Mouse (Mus musculus): ENCODE measurements around the gene Phkg1.
"Not testable (repeated sequence)": the region's sequence is repeated elsewhere in the genome, so short reads cannot be mapped to it uniquely, and the experiment has no call there.

Phkg1 gene

GRCm38 (mm10) chr5:129898449-129898848 is at the start of gene Phkg1:
Gene Phkg1, minus strand, starts transcription at chr5:129898549.
- no peak for ATAC-seq (ENCODE audit: insufficient number of reproducible peaks, low FRiP score, low TSS enrichment)

- no peak for ATAC-seq (ENCODE audit: insufficient number of reproducible peaks, low FRiP score, low TSS enrichment)
Observed at GRCm38 (mm10) chr5:129947528-129948033, 49.2 kb upstream of the Phkg1 start.

- no peak for ATAC-seq (ENCODE audit: insufficient number of reproducible peaks, low FRiP score, low TSS enrichment)
Observed at GRCm38 (mm10) chr5:129943402-129943801, 45.1 kb upstream of the Phkg1 start.

GRCm38 (mm10) chr5:129942073-129942939 is 44.0 kb upstream of the Phkg1 start:
- ATAC-seq (ENCODE audit: insufficient number of reproducible peaks, low FRiP score, low TSS enrichment): peak; percentile 46; the same call in 1 of the 2 replicates

GRCm38 (mm10) chr5:129941495-129942045 is 43.2 kb upstream of the Phkg1 start, which contains the start of gene Vkorc1l1:
Gene Vkorc1l1, plus strand, starts transcription at chr5:129941970.
- ATAC-seq (ENCODE audit: insufficient number of reproducible peaks, low FRiP score, low TSS enrichment): peak; percentile 92

- no peak; the same call in 1 of the 2 replicates for ATAC-seq (ENCODE audit: insufficient number of reproducible peaks, low FRiP score, low TSS enrichment)
Observed at GRCm38 (mm10) chr5:129940736-129941494, 42.6 kb upstream of the Phkg1 start.

GRCm38 (mm10) chr5:129940281-129940680 is 41.9 kb upstream of the Phkg1 start:
- no peak for ATAC-seq (ENCODE audit: insufficient number of reproducible peaks, low FRiP score, low TSS enrichment)

GRCm38 (mm10) chr5:129936941-129937340 is 38.6 kb upstream of the Phkg1 start:
- no peak for ATAC-seq (ENCODE audit: insufficient number of reproducible peaks, low FRiP score, low TSS enrichment)

GRCm38 (mm10) chr5:129929924-129930855 is 31.8 kb upstream of the Phkg1 start:
- ATAC-seq (ENCODE audit: insufficient number of reproducible peaks, low FRiP score, low TSS enrichment): no peak

GRCm38 (mm10) chr5:129925933-129926332 is 27.6 kb upstream of the Phkg1 start:
- no peak for ATAC-seq (ENCODE audit: insufficient number of reproducible peaks, low FRiP score, low TSS enrichment)

GRCm38 (mm10) chr5:129924820-129925452 is 26.6 kb upstream of the Phkg1 start:
- ATAC-seq (ENCODE audit: insufficient number of reproducible peaks, low FRiP score, low TSS enrichment): no peak

- no peak for ATAC-seq (ENCODE audit: insufficient number of reproducible peaks, low FRiP score, low TSS enrichment)
Observed at GRCm38 (mm10) chr5:129921972-129922371, 23.6 kb upstream of the Phkg1 start.

- ATAC-seq (ENCODE audit: insufficient number of reproducible peaks, low FRiP score, low TSS enrichment): no peak
Observed at GRCm38 (mm10) chr5:129919320-129919719, 21.0 kb upstream of the Phkg1 start.

GRCm38 (mm10) chr5:129918752-129919151 is 20.4 kb upstream of the Phkg1 start:
- no peak for ATAC-seq (ENCODE audit: insufficient number of reproducible peaks, low FRiP score, low TSS enrichment)

GRCm38 (mm10) chr5:129918065-129918651 is 19.8 kb upstream of the Phkg1 start:
- no peak for ATAC-seq (ENCODE audit: insufficient number of reproducible peaks, low FRiP score, low TSS enrichment)

- not testable (repeated sequence) for ATAC-seq (ENCODE audit: insufficient number of reproducible peaks, low FRiP score, low TSS enrichment)
Observed at GRCm38 (mm10) chr5:129915491-129915890, 17.1 kb upstream of the Phkg1 start.

- no peak for ATAC-seq (ENCODE audit: insufficient number of reproducible peaks, low FRiP score, low TSS enrichment)
Observed at GRCm38 (mm10) chr5:129914024-129914423, 15.7 kb upstream of the Phkg1 start.

- ATAC-seq (ENCODE audit: insufficient number of reproducible peaks, low FRiP score, low TSS enrichment): no peak
Observed at GRCm38 (mm10) chr5:129909591-129909990, 11.2 kb upstream of the Phkg1 start.

- no peak for ATAC-seq (ENCODE audit: insufficient number of reproducible peaks, low FRiP score, low TSS enrichment)
Observed at GRCm38 (mm10) chr5:129909147-129909546, 10.8 kb upstream of the Phkg1 start.
